Mouse (Mus musculus): Measurements from ENCODE around the gene St8sia1. TPM values are rescaled to one million over a fixed set of nuclear protein-coding genes. Genes with fewer than 3 reads are reported as not detected.
A peak's percentile ranks its signal among the peaks of the same experiment; 100 is the strongest.
"Not testable (repeated sequence)": the region's sequence is repeated elsewhere in the genome, so short reads cannot be mapped to it uniquely, and the experiment has no call there.

St8sia1 gene
- total RNA-seq, 2 experiments from 2014 or later = 0.07 TPM; not detected in 1

DNA sequence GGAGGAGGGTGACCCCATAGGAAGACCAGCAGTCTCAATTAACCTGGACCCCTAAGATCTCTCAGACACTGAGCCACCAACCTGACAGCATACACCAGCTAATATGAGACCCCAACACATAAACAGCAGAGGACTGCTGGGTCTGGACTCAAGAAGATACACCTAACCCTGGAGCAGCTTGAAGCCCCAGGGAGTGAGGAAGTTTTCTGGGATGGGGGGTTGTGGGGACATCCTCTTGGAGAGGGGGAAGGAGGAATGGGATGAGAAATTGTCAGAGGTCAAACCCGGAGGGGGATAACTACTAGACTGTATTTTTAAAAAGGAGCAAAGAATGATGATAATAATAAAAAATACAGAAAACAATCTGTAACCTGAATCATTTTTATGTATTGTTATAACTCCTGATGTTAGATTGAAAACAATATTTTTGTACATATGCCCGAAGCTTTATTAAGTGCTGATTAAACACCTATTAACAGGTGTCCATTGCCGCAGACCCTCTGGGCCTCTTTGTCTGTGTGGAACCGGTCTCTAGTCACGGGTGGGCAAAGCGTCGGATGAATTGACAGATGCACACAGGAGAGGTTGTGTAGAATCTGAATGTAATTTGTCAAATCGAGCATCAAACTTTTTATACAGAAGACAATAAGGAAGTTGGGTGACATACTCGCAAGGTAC, 21.4 kb upstream of the St8sia1 start:
- ATAC-seq (replicated peaks; ENCODE audit: poor library complexity) = not testable (repeated sequence)

DNA sequence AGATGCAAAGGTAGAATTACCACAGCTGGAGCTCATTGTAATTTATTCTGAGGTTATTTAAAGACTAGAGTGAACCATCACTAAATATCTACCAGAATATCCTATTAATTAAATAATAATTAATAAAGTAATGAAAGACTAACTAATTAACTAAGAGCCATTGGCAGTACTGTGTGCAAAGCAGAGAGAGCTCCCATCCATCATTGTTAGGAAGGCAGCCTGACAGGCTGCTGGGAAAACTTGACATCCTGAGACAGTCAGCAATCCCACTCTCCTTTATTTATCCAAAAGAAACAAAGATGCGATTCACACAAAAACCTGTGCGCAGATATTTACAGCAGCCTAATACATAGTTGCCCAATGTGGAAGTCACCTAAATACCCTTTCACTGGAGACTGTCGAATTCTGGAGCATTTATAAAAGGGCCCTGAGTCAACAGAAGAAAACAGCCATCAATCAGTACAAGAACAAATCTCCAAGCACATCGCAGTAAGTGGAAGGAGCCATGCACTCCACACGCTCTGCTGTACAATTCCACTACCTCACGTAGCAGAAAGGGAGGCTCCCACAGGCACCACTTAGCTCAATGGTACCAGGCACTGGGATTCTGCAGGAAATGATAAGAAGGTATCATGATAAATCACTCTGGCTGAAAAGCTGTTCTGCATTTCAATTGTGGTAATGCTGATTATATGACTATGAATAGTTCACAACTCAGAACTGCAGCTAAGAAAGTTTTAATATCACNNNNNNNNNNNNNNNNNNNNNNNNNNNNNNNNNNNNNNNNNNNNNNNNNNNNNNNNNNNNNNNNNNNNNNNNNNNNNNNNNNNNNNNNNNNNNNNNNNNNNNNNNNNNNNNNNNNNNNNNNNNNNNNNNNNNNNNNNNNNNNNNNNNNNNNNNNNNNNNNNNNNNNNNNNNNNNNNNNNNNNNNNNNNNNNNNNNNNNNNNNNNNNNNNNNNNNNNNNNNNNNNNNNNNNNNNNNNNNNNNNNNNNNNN, 15.7 kb upstream of the St8sia1 start:
- ATAC-seq (replicated peaks; ENCODE audit: poor library complexity) = peak; percentile 60

GRCm38 (mm10) chr6:142977221-142977620, 13.0 kb upstream of the St8sia1 start:
- no peak for ATAC-seq (replicated peaks; ENCODE audit: poor library complexity)

DNA sequence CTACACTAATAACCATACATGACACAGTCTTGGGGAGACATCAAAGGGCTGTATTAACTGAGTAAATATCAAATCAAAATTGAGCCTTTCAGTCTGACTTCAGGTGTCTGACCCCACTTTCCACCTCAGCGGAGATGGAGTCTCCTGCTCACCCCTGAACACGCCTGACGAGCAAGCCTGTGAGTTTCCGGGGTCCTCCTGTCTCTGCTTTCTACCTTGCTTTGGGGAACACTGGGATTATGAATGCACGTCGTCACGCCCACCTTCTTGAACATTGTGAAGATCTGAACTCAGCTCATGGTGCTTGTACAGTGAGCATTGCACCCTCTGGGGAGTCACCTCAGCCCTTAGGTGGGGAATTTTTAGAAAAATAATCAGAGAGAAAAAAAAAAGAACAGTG, 9.0 kb upstream of the St8sia1 start:
- ATAC-seq (replicated peaks; ENCODE audit: poor library complexity) = no peak

DNA sequence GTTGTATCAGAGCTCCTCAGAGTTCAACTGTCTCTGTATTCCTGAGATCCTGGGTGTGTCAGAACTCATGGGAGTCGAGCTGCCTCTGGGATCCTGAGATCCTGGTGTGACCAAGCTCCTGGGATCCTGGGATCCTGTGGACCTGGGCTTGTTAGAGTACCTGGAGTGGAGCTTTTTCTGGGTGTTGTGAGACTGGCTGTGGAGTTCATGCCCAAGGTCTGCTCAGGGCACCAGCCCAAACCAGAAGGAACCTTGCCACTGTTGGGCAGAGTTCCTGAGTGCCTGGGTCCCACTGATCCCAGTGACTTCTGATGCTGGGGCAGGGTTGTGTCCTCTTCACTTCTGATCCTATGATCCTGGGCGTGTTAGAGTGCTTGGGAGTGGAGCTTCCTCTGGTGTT, 8.0 kb upstream of the St8sia1 start:
- ATAC-seq (replicated peaks; ENCODE audit: poor library complexity) = no peak

DNA sequence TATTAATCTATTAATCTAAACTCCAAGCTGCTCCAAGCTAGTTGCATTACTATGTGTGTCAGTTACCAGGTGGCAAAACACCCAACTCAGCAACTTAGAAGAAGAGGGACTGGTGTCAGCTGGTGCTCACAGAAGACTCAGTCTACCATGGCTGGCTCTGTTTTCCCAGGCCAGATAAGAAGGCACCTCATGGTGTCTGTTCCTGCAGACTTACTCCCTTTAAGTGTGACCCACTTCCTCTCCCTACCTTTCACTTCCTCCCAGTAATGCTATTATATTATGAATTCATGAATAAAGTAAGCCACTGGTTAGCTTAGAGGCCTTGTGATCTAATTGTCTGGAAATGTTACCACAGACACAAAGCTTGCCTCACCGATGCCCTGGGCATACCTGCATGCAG, 3.2 kb upstream of the St8sia1 start:
- ATAC-seq (replicated peaks; ENCODE audit: poor library complexity) = peak; percentile 43

- ATAC-seq (replicated peaks; ENCODE audit: poor library complexity) = peak; percentile 92
Measured at GRCm38 (mm10) chr6:142964531-142965385, 506 bp upstream of the St8sia1 start.

GRCm38 (mm10) chr6:142963480-142964075, 674 bp downstream of the St8sia1 start:
- ATAC-seq (replicated peaks; ENCODE audit: poor library complexity) = no peak

DNA sequence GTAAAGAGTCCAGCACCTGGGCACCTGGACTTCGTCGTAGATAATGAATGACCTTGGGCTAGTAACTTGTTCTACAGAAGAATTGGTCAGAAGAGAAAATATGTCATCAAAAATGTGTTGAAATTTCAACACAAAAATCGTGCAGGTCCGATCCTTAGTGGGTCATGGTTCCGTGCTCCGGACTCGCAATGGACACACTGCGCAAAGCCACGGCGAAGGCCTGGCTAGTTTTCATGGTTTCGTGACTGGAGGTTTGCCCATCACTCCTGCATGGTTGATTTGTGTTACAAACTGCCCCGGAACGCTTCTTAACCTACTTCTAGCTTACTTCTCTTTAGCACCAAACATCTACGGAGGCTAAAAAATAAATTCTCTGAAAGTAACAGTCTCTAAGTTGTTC, 1.4 kb downstream of the St8sia1 start:
- ATAC-seq (replicated peaks; ENCODE audit: poor library complexity) = no peak

DNA sequence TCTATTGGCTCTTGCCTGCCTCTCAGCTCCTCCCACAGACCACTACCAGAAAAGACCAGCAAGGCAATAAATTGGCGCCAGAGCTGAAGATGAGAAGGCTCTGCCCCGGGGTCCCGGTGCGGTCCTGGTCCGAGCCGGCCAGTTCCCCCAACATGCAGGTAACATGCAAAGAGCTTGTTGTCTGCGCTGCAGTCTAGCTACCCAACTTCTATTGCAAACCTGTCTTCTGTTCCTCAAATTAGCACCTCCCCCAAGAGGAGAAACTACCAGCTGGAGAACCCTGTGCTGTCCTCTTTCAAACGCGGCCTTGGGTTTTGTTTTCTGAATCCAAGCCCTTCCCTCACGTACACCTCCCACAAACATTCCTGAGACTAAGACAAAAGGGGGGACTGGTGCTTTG, 1.8 kb downstream of the St8sia1 start:
- no peak for ATAC-seq (replicated peaks; ENCODE audit: poor library complexity)

DNA sequence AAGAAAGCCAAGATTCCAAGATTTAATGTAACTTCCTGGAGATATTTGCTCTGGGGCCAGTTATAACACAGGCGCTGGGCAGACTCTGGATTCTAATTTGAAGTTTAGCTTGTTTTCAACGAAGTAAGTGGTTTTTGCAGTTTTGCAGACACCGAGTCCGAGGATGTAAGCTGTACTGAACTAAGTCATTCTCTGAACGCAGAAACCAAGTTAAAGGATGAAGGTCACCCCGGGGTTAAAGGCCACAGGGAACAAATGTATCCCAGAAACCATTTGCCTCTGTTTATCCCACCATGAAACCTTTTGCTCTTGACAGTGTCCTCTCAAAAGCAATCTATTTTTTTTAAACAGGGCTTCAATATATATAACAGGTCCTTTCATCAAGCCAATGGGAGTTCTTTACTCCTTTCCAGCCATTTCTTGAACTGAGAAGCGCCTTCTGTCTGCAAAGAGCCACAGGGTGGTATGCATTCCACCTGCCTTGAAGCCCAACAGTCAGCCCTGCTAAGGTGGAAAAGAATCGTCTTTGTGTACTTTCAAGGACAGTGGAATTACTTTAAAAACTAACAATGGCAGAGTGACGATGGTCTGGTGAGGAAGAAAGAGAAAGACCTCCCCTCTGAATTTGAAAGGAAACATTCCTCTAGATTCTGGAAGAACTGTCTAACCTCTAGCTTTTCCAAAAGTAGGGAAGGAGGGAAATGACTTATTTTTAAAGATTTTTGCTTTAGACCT, 2.4 kb downstream of the St8sia1 start:
- ATAC-seq (replicated peaks; ENCODE audit: poor library complexity) = no peak

GRCm38 (mm10) chr6:142956556-142956955, 7.7 kb downstream of the St8sia1 start:
- ATAC-seq (replicated peaks; ENCODE audit: poor library complexity) = no peak

- ATAC-seq (replicated peaks; ENCODE audit: poor library complexity) = no peak
Measured at GRCm38 (mm10) chr6:142955281-142955680, 9.0 kb downstream of the St8sia1 start.

GRCm38 (mm10) chr6:142953189-142953588, 11.1 kb downstream of the St8sia1 start:
- ATAC-seq (replicated peaks; ENCODE audit: poor library complexity) = no peak

- ATAC-seq (replicated peaks; ENCODE audit: poor library complexity) = peak; percentile 67
Measured at GRCm38 (mm10) chr6:142952361-142952954, 11.8 kb downstream of the St8sia1 start.

GRCm38 (mm10) chr6:142951564-142952308, 12.5 kb downstream of the St8sia1 start:
- ATAC-seq (replicated peaks; ENCODE audit: poor library complexity) = peak; percentile 10; the same call in 1 of the 2 replicates

DNA sequence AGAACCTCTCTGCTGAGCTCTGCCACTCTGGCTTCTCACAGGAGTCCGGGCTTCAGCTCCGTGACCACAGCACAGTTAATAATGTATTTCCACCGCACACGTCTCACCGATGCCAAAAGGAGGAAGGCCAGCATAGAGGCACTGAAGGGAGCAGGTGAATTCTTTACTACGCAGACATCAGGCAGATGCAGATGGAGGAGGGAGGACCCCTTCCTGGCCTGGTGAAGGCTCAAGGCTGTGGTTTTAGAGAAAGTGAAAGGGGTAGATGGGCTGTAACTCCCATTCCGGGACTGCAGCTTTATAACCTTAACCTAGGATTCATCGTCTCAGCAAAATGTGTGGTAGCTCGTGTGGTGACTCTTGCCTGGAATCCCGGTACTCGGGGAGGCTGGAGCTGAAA, 13.9 kb downstream of the St8sia1 start:
- peak; percentile 26 for ATAC-seq (replicated peaks; ENCODE audit: poor library complexity)

DNA sequence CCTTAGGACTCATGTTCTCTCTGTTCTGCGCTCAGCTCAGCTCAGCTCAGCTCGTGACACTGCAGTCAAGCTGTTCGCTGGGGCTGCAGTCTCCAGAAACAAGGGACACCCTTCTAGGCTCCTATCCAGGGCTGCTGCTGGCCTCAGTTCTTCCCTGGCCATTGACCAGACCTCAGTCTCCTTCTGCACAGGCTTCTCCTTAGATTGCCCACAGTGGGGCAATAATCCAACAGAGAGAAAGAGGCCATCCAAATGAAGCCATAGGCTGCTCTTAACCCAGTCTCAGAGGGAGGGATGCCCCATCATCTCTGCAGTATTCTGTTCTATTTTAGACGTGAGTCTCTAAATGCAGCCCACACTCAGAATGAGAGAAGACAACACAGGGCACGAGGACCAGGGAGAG, 15.3 kb downstream of the St8sia1 start:
- no peak for ATAC-seq (replicated peaks; ENCODE audit: poor library complexity)

DNA sequence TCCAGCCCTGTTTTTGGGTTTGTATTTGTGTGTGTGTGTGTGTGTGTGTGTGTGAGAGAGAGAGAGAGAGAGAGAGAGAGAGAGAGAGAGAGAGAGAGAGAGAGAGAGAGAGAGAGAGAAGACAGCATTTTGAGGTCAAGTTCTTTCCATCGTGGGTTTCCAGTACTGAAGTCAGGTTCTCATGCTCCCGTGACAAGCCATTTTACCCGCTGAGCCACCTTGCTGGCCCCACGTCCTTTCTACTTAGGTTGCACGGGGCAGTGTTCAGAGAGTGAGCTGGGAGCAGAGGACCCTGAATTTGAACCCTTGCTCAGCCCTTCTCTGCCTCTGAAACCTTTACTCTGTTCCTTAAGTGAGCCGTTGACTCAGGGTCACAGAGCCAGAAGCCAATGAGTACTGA, 17.2 kb downstream of the St8sia1 start:
- ATAC-seq (replicated peaks; ENCODE audit: poor library complexity) = no peak
